Mouse (Mus musculus) left cerebral cortex, adult 2 months (tissue): ENCODE measurements around the gene 1700018B08Rik. TPM values are rescaled to one million over a fixed set of nuclear protein-coding genes. Genes with fewer than 3 reads are reported as not detected.
A peak's percentile ranks its signal among the peaks of the same experiment; 100 is the strongest.

Source experiments
- DNase-seq, 2 experiments: peaks; one replicate each; pipeline ENCODE4 v3.0.0; 2021 to 2022; ENCODE audit warnings: low spot score in 2 of 2, mixed read lengths in 1 of 2; ENCODE audit errors: extremely low spot score in 1 of 2
- H3K27ac ChIP-seq: fragments of 200-600 bp; 2 replicates; pipeline ENCODE4 v1.8.1; 2022
- H3K4me3 ChIP-seq: fragments of 200-600 bp; 2 replicates; pipeline ENCODE4 v1.8.1; 2022
- CTCF ChIP-seq: fragments of 200-600 bp; IDR thresholded peaks from 2 replicates; pipeline ENCODE4 v1.8.1; 2022; ENCODE audit warnings: antibody characterized with exemption, mild to moderate bottlenecking, moderate library complexity
- intact Hi-C: fragments of 180-260 bp; cut with DNase I; formaldehyde crosslinking; loops from one replicate; pipeline ENCODE4 v1.15.1; 2025
- total RNA-seq, 2 experiments: library from RNA; stranded (reverse); gene quantifications; 2 replicates each; pipeline ENCODE4 v1.2.3; 2021

Gene 1700018B08Rik
- total RNA-seq, 2 experiments from 2014 or later, result not detected

- DNase-seq, result no peak
- no peak overlapping the region for H3K27ac ChIP-seq
- intact Hi-C loops, result no loop called here
- TF ChIP-seq CTCF, result peak; percentile 54
- no peak overlapping the region for H3K4me3 ChIP-seq
Observed at GRCm38 (mm10) chr8:121532381-121532780, 11.7 kb downstream of the 1700018B08Rik start.

DNA sequence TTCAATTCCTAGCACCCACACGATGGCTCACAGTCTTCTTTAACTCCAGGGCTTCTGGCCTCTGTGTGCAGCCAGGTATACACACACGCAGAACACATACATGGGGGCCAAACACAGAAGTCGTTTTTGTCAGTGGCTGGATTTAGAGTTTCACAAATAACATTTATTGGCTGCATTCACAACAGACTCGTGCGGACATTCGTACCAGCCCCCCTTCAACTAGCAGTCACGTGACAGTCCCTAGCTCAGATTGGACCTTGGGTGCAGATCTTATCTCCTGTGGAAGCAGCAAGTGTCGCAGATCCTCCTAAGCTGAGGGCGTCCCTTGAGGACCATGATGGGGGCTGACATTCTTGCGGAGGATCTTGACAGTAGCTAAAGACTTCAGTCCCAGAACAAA, 13.5 kb downstream of the 1700018B08Rik start:
- no peak overlapping the region for H3K27ac ChIP-seq
- DNase-seq, result no peak
- H3K4me3 ChIP-seq, result no peak overlapping the region
- intact Hi-C loops, result no loop called here
- no peak for TF ChIP-seq CTCF

DNA sequence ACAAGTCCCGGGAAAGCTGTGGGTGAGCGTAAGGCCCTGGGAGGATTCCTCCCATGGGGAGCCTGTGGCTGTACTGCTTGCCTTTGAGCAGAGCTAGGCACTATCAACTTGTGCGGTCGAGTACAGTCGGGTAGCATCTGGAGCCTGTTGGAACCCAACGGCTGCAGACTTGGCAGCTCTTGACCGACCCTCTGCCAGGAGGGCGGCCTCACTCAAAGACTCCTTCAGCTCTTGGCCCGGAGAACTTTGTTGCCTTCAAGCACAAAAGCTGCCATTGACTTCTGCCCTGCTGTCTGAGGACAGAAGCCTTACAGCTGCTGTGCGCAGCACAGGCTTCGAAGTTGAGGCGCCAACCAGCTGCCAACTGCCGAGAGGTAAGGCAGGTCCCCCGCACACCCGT, 15.3 kb downstream of the 1700018B08Rik start:
- intact Hi-C loops, result no loop called here
- Histone ChIP-seq H3K27ac (no peak overlapping the region), H3K4me3 (no peak overlapping the region)
- TF ChIP-seq CTCF, result no peak
- no peak for DNase-seq

DNA sequence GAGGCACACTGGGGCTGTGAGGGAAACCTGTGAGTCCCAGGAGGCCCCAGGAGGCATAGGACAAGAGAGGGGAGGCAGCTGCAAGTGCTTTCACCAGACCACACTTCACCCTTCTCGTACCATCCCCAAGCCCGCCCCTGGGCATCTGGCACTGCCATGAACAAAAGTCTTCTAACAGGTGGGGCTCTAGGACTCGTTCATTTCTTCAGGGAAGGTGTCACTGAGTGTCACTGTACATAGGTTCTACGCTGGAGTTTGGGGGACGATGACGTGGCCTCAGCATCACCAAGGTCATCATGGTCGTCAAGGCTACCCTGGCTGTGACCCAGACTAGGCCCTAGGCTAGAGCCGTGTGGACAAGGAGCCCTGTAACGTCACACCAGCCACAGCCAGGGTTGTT, 16.4 kb downstream of the 1700018B08Rik start:
- DNase-seq, result no peak
- intact Hi-C loops, result no loop called here
- no peak overlapping the region for H3K27ac ChIP-seq
- TF ChIP-seq CTCF, result no peak
- no peak overlapping the region for H3K4me3 ChIP-seq

DNA sequence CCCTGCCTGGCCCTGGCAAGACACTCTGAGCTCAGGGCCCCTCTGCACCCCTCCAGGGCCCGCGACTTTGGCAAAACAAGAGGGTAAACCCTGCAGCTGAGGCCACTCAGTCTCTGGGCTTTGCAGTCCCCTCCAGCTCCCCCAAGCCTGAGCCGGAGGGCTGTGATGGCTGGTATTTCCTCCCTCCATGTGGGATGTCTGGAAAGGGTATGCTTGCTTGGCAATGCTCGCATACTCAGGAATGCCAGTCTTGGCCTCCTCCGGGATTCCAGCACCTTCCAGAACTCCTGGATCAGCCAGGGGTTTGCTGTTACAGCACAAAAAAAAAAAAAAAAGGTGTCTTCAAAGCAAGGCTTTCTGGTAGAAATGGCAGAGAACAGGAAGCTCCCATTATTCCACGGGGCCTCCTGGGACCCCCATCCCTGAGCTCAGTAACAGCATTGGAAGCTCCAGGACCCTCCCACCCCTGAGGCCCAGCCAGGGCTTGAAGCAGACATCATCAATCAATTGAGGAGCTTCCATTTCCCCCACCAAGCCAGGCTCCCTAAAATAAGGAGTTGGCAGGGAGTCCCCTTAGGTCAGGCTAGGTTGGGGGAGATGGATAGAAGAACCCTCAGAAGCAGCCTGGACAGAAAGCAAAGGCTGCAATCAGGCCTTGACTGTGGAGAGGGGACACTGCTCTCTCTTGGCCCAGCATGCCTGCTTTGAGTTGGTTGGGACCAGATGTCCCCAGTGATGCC, 17.1 kb downstream of the 1700018B08Rik start:
- DNase-seq, result no peak
- intact Hi-C loops, result no loop called here
- TF ChIP-seq CTCF, result no peak
- no peak overlapping the region for H3K4me3 ChIP-seq
- no peak overlapping the region for H3K27ac ChIP-seq

DNA sequence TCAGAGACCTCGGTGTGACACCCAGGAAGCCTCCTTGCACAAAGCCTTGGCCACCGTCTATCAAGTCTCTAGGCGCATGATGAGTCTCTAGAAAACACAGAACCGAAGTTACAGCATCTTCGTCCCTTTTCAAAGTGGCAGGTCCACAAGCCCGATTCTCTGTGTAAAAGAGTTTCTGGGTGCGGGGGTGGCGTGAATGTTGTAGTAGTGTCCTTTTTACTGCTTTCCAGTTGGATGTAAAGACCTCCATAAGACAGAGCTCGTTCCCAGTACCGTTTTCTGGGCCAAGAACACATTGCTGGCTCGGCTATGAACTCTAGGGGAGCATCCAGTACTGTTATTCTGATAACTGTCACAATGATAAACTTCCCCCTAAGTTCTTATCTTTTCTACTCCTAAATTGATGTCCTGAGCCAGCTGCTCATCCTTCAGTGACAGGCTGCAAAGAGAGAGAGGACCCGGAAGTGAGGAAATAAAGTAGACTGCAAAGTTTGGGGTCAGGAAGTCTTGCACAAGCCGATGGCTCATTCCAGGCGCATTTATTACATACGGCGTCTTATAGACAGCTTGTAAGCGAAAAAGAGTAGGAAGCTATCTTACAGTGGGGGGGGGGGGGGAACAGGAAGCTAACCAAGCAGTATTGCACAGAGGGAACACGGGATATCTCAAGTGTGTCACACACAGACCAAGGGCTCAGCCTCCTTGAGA, 18.9 kb downstream of the 1700018B08Rik start:
- no peak overlapping the region for H3K4me3 ChIP-seq
- no peak for TF ChIP-seq CTCF
- no peak for DNase-seq
- intact Hi-C loops, result no loop called here
- H3K27ac ChIP-seq, result no peak overlapping the region

- DNase-seq, result peak; percentile 73 to 84
- Histone ChIP-seq H3K4me3 (no peak overlapping the region), H3K27ac (no peak overlapping the region)
- TF ChIP-seq CTCF, result peak; percentile 93
- intact Hi-C loops, result loop anchor here (1.0 to 2.0 kb wide), 2 partner anchors 121 to 400 kb away; no protein-coding TSS in a partner anchor
Observed at GRCm38 (mm10) chr8:121513429-121513828, 30.7 kb downstream of the 1700018B08Rik start.

DNA sequence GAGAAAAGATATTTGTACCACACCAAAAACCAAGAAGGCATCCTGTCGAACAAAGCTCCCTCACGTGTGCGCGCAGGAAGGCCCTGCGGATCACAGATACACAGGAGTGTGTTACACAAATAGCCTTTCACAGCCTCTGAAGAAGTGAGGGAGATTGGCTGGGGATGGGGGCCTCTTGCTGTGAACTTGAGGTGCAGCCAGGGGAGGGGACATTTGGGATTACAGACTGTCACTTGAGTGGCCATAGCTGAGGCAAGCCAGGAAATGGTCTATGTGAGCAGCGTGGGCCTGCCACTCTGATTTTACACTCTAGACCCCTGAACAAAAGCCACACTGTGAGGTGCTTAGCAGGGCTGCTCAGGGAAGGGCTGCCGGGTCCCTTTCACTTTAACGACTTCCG, 32.4 kb downstream of the 1700018B08Rik start:
- Histone ChIP-seq H3K27ac (no peak overlapping the region), H3K4me3 (no peak overlapping the region)
- no peak for DNase-seq
- intact Hi-C loops, result loop anchor here (2.0 kb wide), 1 partner anchor 119 kb away; no protein-coding TSS in a partner anchor
- no peak for TF ChIP-seq CTCF

- no peak for DNase-seq
- intact Hi-C loops, result no loop called here
- Histone ChIP-seq H3K4me3 (no peak overlapping the region), H3K27ac (no peak overlapping the region)
- no peak; the same call in none of the 2 replicates for TF ChIP-seq CTCF
Observed at GRCm38 (mm10) chr8:121497621-121498020, 46.5 kb downstream of the 1700018B08Rik start.

- DNase-seq, result no peak
- peak; percentile 11 for TF ChIP-seq CTCF
- no peak overlapping the region for H3K4me3 ChIP-seq
- no peak overlapping the region for H3K27ac ChIP-seq
- intact Hi-C loops, result no loop called here
Observed at GRCm38 (mm10) chr8:121491633-121492032, 52.5 kb downstream of the 1700018B08Rik start.

- no peak for TF ChIP-seq CTCF
- Histone ChIP-seq H3K4me3 (no peak overlapping the region), H3K27ac (no peak overlapping the region)
- DNase-seq, result no peak
- intact Hi-C loops, result no loop called here
Observed at GRCm38 (mm10) chr8:121484072-121484782, 59.9 kb downstream of the 1700018B08Rik start.

Other genes starting within 250 kb of the 1700018B08Rik start
- gene Fbxo31, start 34.5 kb upstream of the 1700018B08Rik start, total RNA-seq, result 100 to 1,000 TPM in 1 of 2 experiments, 10 to 100 TPM in 1; 97.8 to 104 TPM
- gene Map1lc3b, start 46.0 kb upstream of the 1700018B08Rik start, total RNA-seq, result 100 to 1,000 TPM; 178 to 181 TPM
- 10 to 100 TPM; 69.6 to 72.8 TPM for gene Zcchc14, start 108.6 kb upstream of the 1700018B08Rik start, total RNA-seq
- 100 to 1,000 TPM; 285 to 297 TPM for gene Jph3, start 185.3 kb upstream of the 1700018B08Rik start, total RNA-seq